ENCODE assay signal across 8 mouse cellular contexts in genomic region chr13:111979428-111980204, GRCm38 (mm10).
A peak's percentile ranks its signal among the peaks of the same experiment; 100 is the strongest.
DNase-seq lines count a peak whose midpoint lies in the region; ATAC-seq and TF ChIP-seq lines count a peak whose summit lies in the region.
"Had no signal": no experiment of that assay in that cellular context is flagged by ENCODE, and none has a peak within 500 bp of the region (broad histone marks: within the 10 kb centered on the region; RNA-seq: fewer than 3 reads in every experiment).

No protein-coding gene starts in this region.

- no peaks in the 10 kb centered on the region for H3K27me3 ChIP-seq in spleen, adult 2 months (ENCODE audit: control insufficient read depth, insufficient read depth, low read length)
- no peaks in the 10 kb centered on the region for H3K27me3 ChIP-seq in embryonic facial prominence, embryonic 12.5 days

- H3K9ac ChIP-seq in embryonic facial prominence, embryonic 12.5 days, result no peak overlapping the region
- H3K9ac ChIP-seq: liver, embryonic 13.5 days had no signal

- no peak for TF ChIP-seq POLR2A in spleen, adult 2 months (IDR thresholded peaks at IDR 0.05; ENCODE audit: low read depth, low read length)

- DNase-seq in spleen, adult 2 months (ENCODE audit: low read depth in 1 of 2, low spot score in 2 of 2), result no peak
- no peak for DNase-seq in spleen, adult 12 weeks (ENCODE audit: low spot score)
- peak; percentile 68 for DNase-seq in induced T-regulatory cell, adult 2 months (ENCODE audit: low read depth)
- peak; percentile 12 for DNase-seq in skeletal muscle tissue, adult 2 months (ENCODE audit: low read depth, low spot score)
- no peak for DNase-seq in spleen, postnatal 14 days (ENCODE audit: low spot score in 2 of 2)
- DNase-seq: liver, embryonic 13.5 days had no signal

- 36% methylated on average over 17 of the region's 17 CpGs for WGBS in spleen, adult 2 months
- WGBS in embryonic facial prominence, embryonic 12.5 days, result 27% methylated on average over 17 of the region's 17 CpGs

- peaks cover 27% of the 10 kb centered on the region for H3K4me1 ChIP-seq in spleen, adult 2 months (ENCODE audit: control insufficient read depth, insufficient read depth, insufficient read length)
- peaks cover 19% of the 10 kb centered on the region for H3K4me1 ChIP-seq in embryonic facial prominence, embryonic 12.5 days

- peak overlapping the region; percentile 84 for H3K27ac ChIP-seq in spleen, adult 2 months (ENCODE audit: insufficient read depth, low read length)
- H3K27ac ChIP-seq in embryonic facial prominence, embryonic 12.5 days, result peak overlapping the region; percentile 13; the same call in 1 of the 2 replicates
- H3K27ac ChIP-seq: liver, embryonic 13.5 days had no signal

- ATAC-seq in embryonic facial prominence, embryonic 12.5 days (ENCODE audit: insufficient number of reproducible peaks, insufficient read depth, low FRiP score, low TSS enrichment), result no peak
- ATAC-seq in megakaryocyte, adult 5-6 weeks (ENCODE audit: poor library complexity, severe bottlenecking), result no peak

- no peaks in the 10 kb centered on the region for H3K9me3 ChIP-seq in embryonic facial prominence, embryonic 12.5 days
- H3K9me3 ChIP-seq: liver, embryonic 13.5 days had no signal

- no peak for TF ChIP-seq CTCF in spleen, adult 2 months (IDR thresholded peaks at IDR 0.05; ENCODE audit: extremely low read depth, insufficient read depth, insufficient read length, insufficient replicate concordance)

- no peak overlapping the region for H3K4me2 ChIP-seq in embryonic facial prominence, embryonic 12.5 days (replicated peaks)
- H3K4me2 ChIP-seq: liver, embryonic 13.5 days had no signal

- H3K4me3 ChIP-seq in spleen, adult 2 months (ENCODE audit: extremely low read depth, insufficient read depth, insufficient read length), result no peak overlapping the region; the same call in 1 of the 2 replicates
- H3K4me3 ChIP-seq in embryonic facial prominence, embryonic 12.5 days, result no peak overlapping the region
- H3K4me3 ChIP-seq: liver, embryonic 13.5 days had no signal

- H3K36me3 ChIP-seq in spleen, adult 2 months (ENCODE audit: control insufficient read depth, insufficient read depth, low read length), result no peaks in the 10 kb centered on the region
- no peaks in the 10 kb centered on the region for H3K36me3 ChIP-seq in embryonic facial prominence, embryonic 12.5 days
- H3K36me3 ChIP-seq: liver, embryonic 13.5 days had no signal

Comparison
In these comparisons a context has a peak if more than half of its experiments do, and no peak if none do; other contexts are left out.
1. DNase-seq: peak in induced T-regulatory cell, adult 2 months (single experiment) and skeletal muscle tissue, adult 2 months (single experiment); none in spleen, adult 2 months (0 of 2), spleen, adult 12 weeks (single experiment) and spleen, postnatal 14 days (0 of 2).